Mouse (Mus musculus): ENCODE data around the gene Ndufa3.
A peak's percentile ranks its signal among the peaks of the same experiment; 100 is the strongest.
"Not testable (repeated sequence)": the region's sequence is repeated elsewhere in the genome, so short reads cannot be mapped to it uniquely, and the experiment has no call there.

Ndufa3 gene

GRCm38 (mm10) chr7:3617242-3617995 is at the start of gene Ndufa3:
TSS of gene Ndufa3 (plus strand) at chr7:3617373.
- DNase-seq: peak; percentile 91 to 96

DNA sequence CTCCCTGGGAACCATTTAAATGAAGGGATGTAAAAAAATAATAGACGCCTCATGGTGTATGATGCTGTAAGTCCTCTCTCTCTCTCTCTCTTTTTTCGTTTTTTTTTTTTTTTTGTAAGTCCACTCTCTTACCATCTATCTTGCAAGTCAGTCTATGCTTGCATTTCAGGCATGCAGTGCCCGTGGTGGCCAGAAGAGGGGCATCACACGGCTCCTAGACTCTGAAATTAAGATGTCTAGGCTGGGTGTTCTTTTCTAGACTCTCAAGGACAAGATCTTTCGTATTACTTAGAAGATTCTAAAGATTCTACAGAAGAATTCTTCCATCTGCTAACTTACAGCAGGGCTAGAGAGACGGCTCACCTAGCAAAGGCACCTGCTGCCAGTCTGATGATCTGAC is 47.4 kb upstream of the Ndufa3 start:
- no peak for DNase-seq

DNA sequence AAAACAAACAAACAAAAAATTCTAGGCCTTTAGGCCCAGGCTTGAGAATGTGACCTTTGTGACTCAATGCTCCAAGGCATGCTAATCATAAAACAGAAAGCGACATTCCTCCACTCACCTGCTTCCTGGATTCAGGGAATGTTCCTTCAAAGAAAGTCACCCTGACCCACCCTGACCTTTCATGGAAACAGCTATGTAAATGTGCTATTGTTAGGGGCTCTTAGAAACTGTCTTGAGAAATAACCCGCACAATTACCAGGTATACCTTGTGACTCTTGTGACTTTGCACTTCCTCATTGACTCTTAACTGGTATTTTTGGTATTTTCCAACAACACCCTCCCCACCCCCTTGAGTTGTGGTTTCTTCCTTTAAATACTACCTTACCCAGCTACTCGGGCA is 46.6 kb upstream of the Ndufa3 start:
- DNase-seq: not testable (repeated sequence)

- DNase-seq: no peak
Measured at GRCm38 (mm10) chr7:3571847-3572246, 45.3 kb upstream of the Ndufa3 start.

DNA sequence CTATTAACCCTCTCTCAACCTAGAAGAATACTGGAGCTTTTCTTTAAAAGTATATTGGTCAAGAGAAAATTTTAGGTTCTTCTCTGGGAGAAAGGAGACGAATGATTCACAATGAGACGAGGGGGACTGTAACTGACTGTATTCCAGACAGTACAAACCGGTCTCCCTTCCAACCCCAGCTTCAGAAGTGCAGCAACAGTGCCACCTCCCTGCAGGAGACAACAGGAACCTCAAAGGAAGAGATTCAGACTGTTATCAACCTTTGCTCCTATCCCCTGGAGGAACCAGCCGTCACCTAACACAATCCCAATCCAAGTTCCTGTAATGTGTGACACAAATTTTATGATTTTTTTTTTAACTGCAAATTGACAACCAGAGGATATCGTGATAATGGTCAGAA is 43.0 kb upstream of the Ndufa3 start:
- no peak for DNase-seq

DNA sequence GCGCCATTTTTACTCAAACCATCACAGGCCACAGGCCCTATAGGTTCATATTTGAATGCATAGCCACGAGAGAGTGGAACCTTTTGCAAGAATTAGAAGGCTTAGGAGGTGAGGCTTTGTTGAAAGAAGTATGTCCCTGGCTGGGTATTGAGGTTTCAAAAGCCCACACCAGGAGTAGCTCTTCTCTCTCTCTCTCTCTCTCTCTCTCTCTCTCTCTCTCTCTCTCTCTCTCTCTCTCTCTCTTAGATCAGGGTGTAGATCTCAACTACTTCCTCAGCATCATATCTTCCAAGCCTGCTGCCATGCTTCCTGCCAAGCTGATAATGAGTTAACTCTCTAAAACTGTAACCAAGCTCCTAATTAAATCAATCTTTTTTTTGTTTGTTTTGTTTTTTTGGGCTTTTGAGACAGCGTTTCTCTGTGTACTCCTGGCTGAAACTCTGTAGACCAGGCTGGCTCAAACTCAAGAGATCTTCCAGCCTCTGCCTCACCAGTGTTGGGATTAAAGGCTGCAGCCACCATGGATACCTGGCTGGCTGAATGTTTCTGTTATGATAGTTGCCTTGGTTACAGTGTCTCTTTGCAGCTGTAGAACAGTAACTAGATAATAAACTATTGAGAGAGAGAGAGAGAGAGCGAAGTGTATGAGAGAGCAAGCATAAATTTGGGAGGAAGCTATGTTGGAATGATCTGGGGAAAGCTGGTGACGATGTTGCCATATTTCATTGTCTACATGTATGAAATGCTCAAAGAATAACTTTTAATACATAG is 40.6 kb upstream of the Ndufa3 start:
- DNase-seq: no peak

GRCm38 (mm10) chr7:3578196-3578595 is 39.0 kb upstream of the Ndufa3 start:
- DNase-seq: no peak

- no peak for DNase-seq
Measured at GRCm38 (mm10) chr7:3578952-3579546, 38.1 kb upstream of the Ndufa3 start.

DNA sequence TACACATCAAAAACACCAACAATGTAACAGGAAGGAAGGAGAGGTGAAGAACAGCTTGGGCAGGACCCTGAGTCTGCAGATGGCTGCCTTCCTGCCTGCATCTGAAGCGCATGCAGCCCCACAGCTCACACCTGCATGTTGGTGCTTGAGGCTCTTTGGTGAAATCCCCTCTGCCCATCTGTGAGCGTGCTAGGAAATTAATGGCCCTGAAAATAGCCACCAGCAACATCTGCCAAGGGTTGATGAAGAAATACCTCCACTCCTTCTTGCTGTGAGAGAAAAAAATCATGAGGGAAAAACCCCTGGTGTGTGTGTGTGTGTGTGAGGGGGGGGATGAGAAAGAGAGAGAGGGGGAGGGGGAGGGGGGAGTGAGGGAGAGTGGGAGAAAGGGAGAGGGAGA is 37.1 kb upstream of the Ndufa3 start:
- DNase-seq: no peak

DNA sequence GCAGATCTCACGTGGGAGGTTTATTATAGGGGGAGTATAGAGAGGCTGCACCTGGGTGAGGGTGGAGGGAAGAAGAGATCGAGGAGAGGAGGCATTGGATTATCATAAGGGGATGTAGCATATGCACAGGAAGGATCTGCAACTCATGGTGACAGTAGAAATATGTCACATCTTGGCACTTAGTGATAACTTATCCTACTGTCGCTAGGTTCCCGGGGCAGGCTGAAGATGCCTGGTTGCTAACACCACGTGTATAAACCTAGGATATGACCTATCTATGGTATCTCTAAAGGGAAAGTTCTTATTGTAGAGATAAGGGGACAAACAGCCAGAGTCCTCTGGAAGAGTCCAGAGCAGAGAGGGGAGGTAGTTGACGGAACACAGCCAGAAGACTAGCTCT is 31.4 kb upstream of the Ndufa3 start:
- no peak for DNase-seq

GRCm38 (mm10) chr7:3586255-3586654 is 30.9 kb upstream of the Ndufa3 start:
- no peak for DNase-seq

- no peak for DNase-seq
Measured at GRCm38 (mm10) chr7:3587292-3587691, 29.9 kb upstream of the Ndufa3 start.

- no peak for DNase-seq
Measured at GRCm38 (mm10) chr7:3590550-3590949, 26.6 kb upstream of the Ndufa3 start.

GRCm38 (mm10) chr7:3591534-3591933 is 25.6 kb upstream of the Ndufa3 start:
- DNase-seq: no peak

- no peak for DNase-seq
Measured at GRCm38 (mm10) chr7:3593855-3594254, 23.3 kb upstream of the Ndufa3 start.

- DNase-seq: no peak
Measured at GRCm38 (mm10) chr7:3594686-3595085, 22.5 kb upstream of the Ndufa3 start.

DNA sequence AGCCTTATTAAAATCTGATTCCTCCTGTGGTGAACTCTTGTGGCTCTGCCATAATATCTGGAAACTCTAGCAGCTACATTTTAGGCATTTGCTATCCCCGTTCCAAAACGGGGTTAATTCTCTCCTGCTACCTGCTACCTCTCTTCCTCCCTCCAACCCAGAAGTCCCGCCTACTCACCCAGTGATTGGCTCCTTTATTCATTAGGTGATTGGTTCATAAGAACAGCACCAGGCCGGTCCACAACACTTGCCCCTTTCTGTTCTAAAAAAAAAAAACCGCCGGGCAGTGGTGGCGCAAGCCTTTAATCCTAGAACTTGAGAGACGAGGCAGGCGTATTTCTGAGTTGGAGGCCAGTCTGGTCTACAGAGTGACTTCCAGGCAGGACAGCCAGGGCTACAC is 22.0 kb upstream of the Ndufa3 start:
- DNase-seq: peak; percentile 58 to 72

GRCm38 (mm10) chr7:3597755-3598154 is 19.4 kb upstream of the Ndufa3 start:
- not testable (repeated sequence) for DNase-seq

DNA sequence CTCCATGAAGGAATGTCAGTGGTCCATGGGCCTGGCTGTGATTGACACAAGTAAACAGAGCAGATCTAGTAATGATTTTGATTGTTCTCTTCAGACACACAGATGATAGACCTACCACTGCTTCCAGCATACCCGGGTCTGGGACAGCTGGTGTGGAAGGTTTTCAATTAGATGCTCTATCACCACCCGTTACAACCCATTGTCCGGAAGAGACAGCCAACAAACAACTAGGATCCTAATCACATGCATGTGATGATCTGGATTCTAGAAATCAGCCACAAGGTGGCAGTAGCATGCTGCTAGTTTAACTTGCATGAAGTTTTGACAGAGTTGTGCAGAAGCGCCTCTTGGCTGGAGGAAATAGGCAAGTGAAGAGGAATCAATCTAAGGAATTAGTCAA is 16.1 kb upstream of the Ndufa3 start:
- peak; percentile 64 to 87 for DNase-seq

GRCm38 (mm10) chr7:3606798-3607197 is 10.4 kb upstream of the Ndufa3 start:
- peak; percentile 64 to 67 for DNase-seq

DNA sequence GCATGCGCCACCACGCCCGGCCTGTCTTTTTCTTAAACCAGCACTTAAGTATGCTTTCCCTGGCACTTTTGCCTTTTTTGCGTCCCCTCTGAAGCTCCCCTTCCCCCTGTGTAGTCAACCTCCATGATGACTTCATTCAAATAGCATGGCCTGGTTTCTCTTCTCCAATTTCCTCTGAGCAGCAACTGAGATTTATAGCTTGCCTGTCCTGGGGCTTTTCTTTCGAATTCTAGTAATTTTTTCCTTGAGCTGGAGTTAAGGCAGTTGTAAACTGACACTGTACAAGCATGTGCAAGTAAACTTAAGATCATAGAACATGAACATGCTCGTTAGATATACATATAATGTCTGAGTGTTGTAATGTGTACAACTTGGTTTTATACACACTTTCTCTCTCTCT is 9.8 kb upstream of the Ndufa3 start:
- no peak for DNase-seq

DNA sequence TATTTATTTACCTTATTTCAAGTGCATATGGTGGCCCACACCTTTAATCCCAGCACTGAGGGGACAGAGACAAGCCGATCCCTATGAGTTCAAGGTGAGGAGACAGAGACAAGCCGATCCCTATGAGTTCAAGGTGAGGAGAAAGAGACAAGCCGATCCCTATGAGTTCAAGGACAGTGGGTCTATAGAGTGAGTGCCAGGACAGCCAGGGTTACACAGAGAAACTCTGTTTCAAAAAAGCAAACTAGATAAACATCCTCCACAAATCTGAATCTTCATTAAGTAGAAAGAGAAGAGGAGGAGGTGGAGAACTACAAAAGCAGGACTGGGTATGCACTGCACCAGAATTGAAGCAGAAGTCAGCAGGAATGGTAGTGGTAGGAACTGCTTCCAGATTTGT is 8.5 kb upstream of the Ndufa3 start:
- no peak for DNase-seq

DNA sequence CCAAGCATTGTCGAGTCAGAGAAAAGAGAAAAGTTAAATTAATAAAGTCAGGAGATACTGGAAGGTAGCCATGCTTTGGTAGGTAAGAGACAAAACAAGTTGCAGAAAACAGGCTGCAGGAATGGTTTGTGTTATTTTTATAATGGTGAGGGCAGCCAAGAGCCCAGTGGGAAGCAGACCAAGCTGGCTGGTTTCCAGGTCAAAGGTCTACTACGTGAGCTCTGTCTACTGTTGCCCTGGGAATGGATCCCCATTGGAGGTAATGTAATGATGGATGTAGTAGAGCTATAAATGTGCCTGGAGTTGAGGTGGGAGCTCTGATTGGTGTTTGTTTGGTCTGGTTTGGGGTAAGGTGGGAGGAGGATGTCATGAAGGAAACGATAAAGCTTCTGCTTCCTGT is 8.1 kb upstream of the Ndufa3 start:
- peak; percentile 85 to 87 for DNase-seq

DNA sequence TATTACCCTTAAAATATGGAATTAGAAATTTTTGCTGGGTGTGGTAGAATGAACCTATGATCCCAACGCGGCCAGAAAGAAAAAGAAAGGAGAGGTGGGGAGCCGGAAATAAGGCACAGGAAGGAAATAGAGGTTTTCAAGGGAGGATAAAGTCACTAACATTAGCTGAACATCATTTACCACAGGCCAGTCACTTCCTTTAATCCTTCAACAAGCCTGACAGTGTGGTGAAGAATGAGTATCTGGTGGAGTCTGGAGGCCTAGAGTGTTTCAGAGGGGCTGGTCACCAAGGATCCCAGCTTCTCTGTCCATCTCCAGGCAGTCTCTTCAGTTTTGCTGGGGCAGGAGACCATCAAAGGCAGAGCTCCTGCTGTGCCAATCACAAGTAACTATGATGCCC is 6.7 kb upstream of the Ndufa3 start:
- no peak for DNase-seq
